Mouse (Mus musculus) limb, embryonic 14.5 days (tissue): ENCODE measurements around the gene Ankrd44. TPM values are rescaled to one million over a fixed set of nuclear protein-coding genes. Genes with fewer than 3 reads are reported as not detected.
"Not testable (repeated sequence)": the region's sequence is repeated elsewhere in the genome, so short reads cannot be mapped to it uniquely, and the experiment has no call there.

Experiments used
- ATAC-seq: fragments of 200-750 bp; cut with Nextera tagmentation; 2 replicates; pipeline ENCODE4 v1.8.0; 2017; ENCODE audit warnings: low read depth, moderate number of reproducible peaks, moderate TSS enrichment; ENCODE audit not compliant: low FRiP score
- DNase-seq: peaks from one replicate; pipeline ENCODE4 v3.0.0-alpha.2; 2015; ENCODE audit warnings: low spot score
- H3K27ac ChIP-seq: fragments of 300-500 bp; sonication (generic); replicated peaks from 2 replicates; pipeline ENCODE4 v1.5.1; 2014; ENCODE audit warnings: low read depth, mild to moderate bottlenecking, low read length, moderate library complexity, mixed read lengths
- H3K27me3 ChIP-seq: fragments of 300-500 bp; sonication (generic); 2 replicates; pipeline ENCODE4 v1.6.1; 2014; ENCODE audit warnings: low read length, mixed read lengths; ENCODE audit not compliant: control insufficient read depth, insufficient read depth
- H3K36me3 ChIP-seq: fragments of 300-500 bp; sonication (generic); 2 replicates; pipeline ENCODE4 v1.6.1; 2014; ENCODE audit warnings: mild to moderate bottlenecking, low read length, moderate library complexity, mixed read lengths; ENCODE audit not compliant: control insufficient read depth, insufficient read depth
- H3K4me1 ChIP-seq: fragments of 300-500 bp; sonication (generic); 2 replicates; pipeline ENCODE4 v1.6.1; 2014; ENCODE audit warnings: antibody characterized with exemption, low read length, mixed read lengths; ENCODE audit not compliant: control insufficient read depth, insufficient read depth
- H3K4me2 ChIP-seq: fragments of 300-500 bp; sonication (generic); replicated peaks from 2 replicates; pipeline ENCODE4 v1.6.1; 2014; ENCODE audit warnings: low read depth, mild to moderate bottlenecking, low read length, moderate library complexity; ENCODE audit not compliant: severe bottlenecking
- H3K4me3 ChIP-seq: fragments of 300-500 bp; sonication (generic); replicated peaks from 2 replicates; pipeline ENCODE4 v1.5.1; 2014; ENCODE audit warnings: low read length
- H3K9ac ChIP-seq: fragments of 300-500 bp; sonication (generic); 2 replicates; pipeline ENCODE4 v1.6.1; 2014; ENCODE audit warnings: mild to moderate bottlenecking, low read depth, low read length, moderate library complexity; ENCODE audit not compliant: severe bottlenecking
- H3K9me3 ChIP-seq: fragments of 300-500 bp; sonication (generic); 2 replicates; pipeline ENCODE4 v1.6.1; 2016; ENCODE audit warnings: low read length; ENCODE audit not compliant: control insufficient read depth
- POLR2A ChIP-seq: fragments of 200-500 bp; IDR thresholded peaks from 2 replicates; pipeline ENCODE4 v1.8.0; 2012; ENCODE audit warnings: inconsistent platforms, mild to moderate bottlenecking, moderate library complexity, borderline replicate concordance; ENCODE audit not compliant: insufficient read depth, insufficient read length; ENCODE audit errors: extremely low read depth
- WGBS: fragments of 180-500 bp; shearing (Covaris S2); extraction: QIAGEN DNeasy Blood & Tissue Kit; methylation state at CpG from one replicate; pipeline ENCODE4 v1.1.7; 2014; 5-methylcytosine and 5-hydroxymethylcytosine counted together
- polyA plus RNA-seq, 2 experiments: library from polyadenylated mRNA; depleted of rRNA in 1 of 2; stranded (reverse) in 1 of 2; unstranded in 1 of 2; fragments of >200 nt; fragmentation: Nextera tagmentation in 1 of 2; extraction: Ambion mirVana in 1 of 2; gene quantifications; 2 replicates each; pipeline versions ENCODE4 v1.2.1 to v1.2.3; 2012 to 2014

Ankrd44 gene
- polyA plus RNA-seq, 2 experiments: 23.5 to 38.8 TPM

DNA sequence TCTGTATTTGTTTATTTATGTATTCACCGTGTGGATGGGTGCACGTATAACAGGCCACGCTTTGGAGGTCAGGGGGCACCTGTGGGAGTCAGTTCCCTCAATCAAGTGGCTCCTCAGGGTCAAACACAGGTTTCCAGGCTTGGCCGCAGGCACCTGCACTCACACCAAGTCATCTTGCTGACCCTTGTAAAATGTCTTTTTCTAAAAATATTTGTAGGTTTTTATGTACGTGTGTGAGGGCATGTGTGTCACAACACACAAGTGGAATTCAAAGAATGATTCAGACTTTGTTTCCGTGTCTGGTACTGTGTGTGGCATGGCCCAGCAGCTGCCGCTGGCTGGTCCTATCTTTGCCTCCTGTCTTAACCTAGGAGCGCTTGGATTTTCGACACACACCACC, 35.5 kb upstream of the Ankrd44 start:
- no peak overlapping the region for H3K9ac ChIP-seq
- H3K27ac ChIP-seq: no peak overlapping the region
- no peaks in the 10 kb centered on the region for H3K36me3 ChIP-seq
- WGBS: 73% methylated on average over 9 of the region's 9 CpGs
- H3K9me3 ChIP-seq: no peaks in the 10 kb centered on the region
- no peak for TF ChIP-seq POLR2A
- no peak overlapping the region for H3K4me3 ChIP-seq
- no peaks in the 10 kb centered on the region for H3K27me3 ChIP-seq
- ATAC-seq: no peak
- no peak for DNase-seq
- H3K4me2 ChIP-seq: no peak overlapping the region
- peaks cover 7% of the 10 kb centered on the region for H3K4me1 ChIP-seq

DNA sequence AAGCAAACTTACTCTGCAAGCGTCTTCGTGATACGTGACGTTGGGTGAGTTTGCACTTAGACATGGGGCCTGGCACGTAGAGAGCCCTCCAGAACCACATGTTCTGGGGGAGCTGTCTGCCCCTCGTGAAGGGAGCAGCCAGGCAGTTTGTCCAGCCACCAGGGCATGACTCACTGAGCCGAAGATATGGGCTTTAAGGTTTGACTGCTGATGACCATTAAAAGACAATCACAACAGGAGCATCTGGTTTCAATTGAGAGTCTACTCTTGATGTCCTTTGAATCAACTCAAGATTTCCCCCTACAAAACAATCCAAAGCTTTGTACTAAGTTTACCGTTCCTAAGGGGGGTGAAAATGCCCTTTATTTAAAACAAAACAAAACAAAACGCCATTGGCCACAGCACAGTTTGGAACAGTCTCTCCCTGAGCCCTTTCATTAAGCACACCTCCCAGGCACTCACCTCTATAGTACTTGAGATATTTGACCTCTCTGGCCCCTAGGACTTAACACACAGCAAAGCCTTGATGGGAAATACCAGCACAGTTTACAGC, 34.5 kb upstream of the Ankrd44 start:
- no peaks in the 10 kb centered on the region for H3K27me3 ChIP-seq
- DNase-seq (peak; percentile 59), ATAC-seq (no peak)
- no peak overlapping the region for H3K4me3 ChIP-seq
- WGBS: 38% methylated on average over 9 of the region's 9 CpGs
- peaks cover 7% of the 10 kb centered on the region for H3K4me1 ChIP-seq
- H3K9ac ChIP-seq: no peak overlapping the region
- H3K27ac ChIP-seq: no peak overlapping the region
- H3K9me3 ChIP-seq: no peaks in the 10 kb centered on the region
- no peak for TF ChIP-seq POLR2A
- no peaks in the 10 kb centered on the region for H3K36me3 ChIP-seq
- no peak overlapping the region for H3K4me2 ChIP-seq

GRCm38 (mm10) chr1:54958525-54958924, 32.3 kb upstream of the Ankrd44 start:
- no peak for ATAC-seq

DNA sequence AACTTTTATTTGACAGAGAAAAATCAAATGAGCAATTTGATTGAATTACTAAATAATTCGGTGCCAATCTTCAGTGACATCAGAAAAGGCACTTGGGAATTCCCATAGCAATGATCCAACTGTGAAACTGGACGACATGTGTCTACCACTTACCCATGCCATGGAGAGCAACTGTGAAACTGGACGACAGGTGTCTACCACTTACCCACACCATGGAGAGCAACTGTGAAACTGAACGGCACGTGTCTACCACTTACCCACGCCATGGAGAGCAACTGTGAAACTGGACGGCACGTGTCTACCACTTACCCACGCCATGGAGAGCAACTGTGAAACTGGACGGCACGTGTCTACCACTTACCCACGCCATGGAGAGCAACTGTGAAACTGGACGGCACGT, 30.8 kb upstream of the Ankrd44 start:
- not testable (repeated sequence) for H3K27me3 ChIP-seq, H3K4me1 ChIP-seq, H3K9me3 ChIP-seq, H3K36me3 ChIP-seq, DNase-seq, H3K4me2 ChIP-seq, H3K9ac ChIP-seq, H3K27ac ChIP-seq, H3K4me3 ChIP-seq, ATAC-seq
- WGBS: 96% methylated on average over 11 of the region's 14 CpGs

More at GRCm38 (mm10) chr1:54958525-54958924, 32.3 kb upstream of the Ankrd44 start:
- TF ChIP-seq POLR2A: no peak
- Histone ChIP-seq H3K9me3 (no peaks in the 10 kb centered on the region), H3K27ac (no peak overlapping the region), H3K4me2 (no peak overlapping the region), H3K27me3 (no peaks in the 10 kb centered on the region), H3K4me3 (no peak overlapping the region), H3K9ac (no peak overlapping the region), H3K36me3 (no peaks in the 10 kb centered on the region), H3K4me1 (no peaks in the 10 kb centered on the region)
- WGBS: 69% methylated on average over 3 of the region's 3 CpGs
- no peak for DNase-seq

- ATAC-seq (no peak), DNase-seq (no peak)
- H3K4me3 ChIP-seq: no peak overlapping the region
- no peak overlapping the region for H3K9ac ChIP-seq
- H3K4me1 ChIP-seq: no peaks in the 10 kb centered on the region
- no peak overlapping the region for H3K27ac ChIP-seq
- TF ChIP-seq POLR2A: no peak
- no peak overlapping the region for H3K4me2 ChIP-seq
- WGBS: 73% methylated on average over 4 of the region's 4 CpGs
- H3K27me3 ChIP-seq: no peaks in the 10 kb centered on the region
- H3K36me3 ChIP-seq: no peaks in the 10 kb centered on the region
- no peaks in the 10 kb centered on the region for H3K9me3 ChIP-seq
Measured at GRCm38 (mm10) chr1:54954856-54955255, 28.7 kb upstream of the Ankrd44 start.

DNA sequence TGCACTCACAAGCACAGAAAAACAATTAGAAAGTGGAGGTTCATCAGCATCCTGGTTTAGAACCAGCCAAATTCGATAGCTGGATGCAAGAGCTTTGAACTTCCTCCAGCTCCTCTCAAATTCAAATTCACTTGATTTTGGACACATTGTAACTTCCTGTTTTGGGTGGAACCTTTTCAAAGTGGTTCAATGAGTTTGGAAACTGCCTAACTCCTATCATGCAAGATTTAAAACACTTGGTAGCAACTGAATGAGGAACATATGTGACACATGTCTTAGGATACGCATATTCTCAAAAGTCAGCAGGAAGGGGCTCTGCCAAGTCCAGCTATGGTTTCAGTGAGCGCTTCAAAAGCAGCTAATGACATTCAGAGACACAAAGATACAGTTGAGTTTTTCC, 18.5 kb upstream of the Ankrd44 start:
- ATAC-seq (no peak), DNase-seq (peak; percentile 32)
- H3K36me3 ChIP-seq: no peaks in the 10 kb centered on the region
- no peak overlapping the region for H3K9ac ChIP-seq
- no peak for TF ChIP-seq POLR2A
- H3K4me2 ChIP-seq: no peak overlapping the region
- 57% methylated on average over 3 of the region's 3 CpGs for WGBS
- no peaks in the 10 kb centered on the region for H3K4me1 ChIP-seq
- H3K27me3 ChIP-seq: no peaks in the 10 kb centered on the region
- no peaks in the 10 kb centered on the region for H3K9me3 ChIP-seq
- H3K4me3 ChIP-seq: no peak overlapping the region
- no peak overlapping the region for H3K27ac ChIP-seq
